Mouse (Mus musculus) bone marrow macrophage, adult 2 months (primary cell): Measurements from ENCODE around the gene Scarb1.

Source experiments
- CTCF ChIP-seq: IDR thresholded peaks from 2 replicates; pipeline ENCODE4 v1.5.1; 2012; ENCODE audit warnings: low read depth, mild to moderate bottlenecking, low read length, moderate library complexity
- POLR2A ChIP-seq: IDR thresholded peaks from 2 replicates; pipeline ENCODE4 v1.6.1; 2012; ENCODE audit warnings: mild to moderate bottlenecking, low read depth, low read length, borderline replicate concordance

DNA sequence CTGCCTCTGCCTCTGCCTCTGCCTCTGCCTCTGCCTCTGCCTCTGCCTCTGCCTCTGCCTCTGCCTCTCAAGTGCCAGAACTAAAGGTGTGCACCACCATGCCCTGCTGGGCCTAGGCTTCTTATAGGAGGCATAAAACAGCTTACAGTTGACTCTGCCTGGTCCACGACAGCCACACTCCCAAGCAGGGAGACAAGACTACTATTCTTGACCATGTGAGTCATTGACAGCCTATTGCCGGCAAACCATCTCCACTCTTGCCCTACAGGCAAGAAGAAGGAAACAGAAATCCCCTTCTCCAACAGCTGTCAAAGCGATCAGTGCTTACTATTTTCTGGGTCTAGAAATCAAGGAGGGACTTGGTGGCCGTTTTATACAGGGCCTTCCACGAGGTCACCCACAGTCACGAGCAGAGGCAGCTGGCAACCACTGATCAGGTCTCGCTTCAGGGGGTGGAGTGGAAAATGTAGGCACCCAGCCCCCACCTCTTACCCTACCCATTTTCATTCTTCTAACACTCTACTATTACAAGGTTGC lies 108.4 kb downstream of the Scarb1 start:
- TF ChIP-seq CTCF (no peak), POLR2A (no peak)
